Mouse (Mus musculus) small intestine, adult 2 months (tissue): Measurements from ENCODE around the gene Apoc4.

Source experiments
- CTCF ChIP-seq: fragments of 200-500 bp; IDR thresholded peaks from 2 replicates; pipeline ENCODE4 v1.5.1; 2012; ENCODE audit warnings: low read depth, mild to moderate bottlenecking, control low read depth, inconsistent platforms, low read length, moderate library complexity, mixed read lengths; ENCODE audit not compliant: insufficient replicate concordance, insufficient read length; ENCODE audit errors: extremely low read depth
- POLR2A ChIP-seq: fragments of 200-500 bp; IDR thresholded peaks from 2 replicates; pipeline ENCODE4 v1.6.1; 2012; ENCODE audit warnings: low read depth, mild to moderate bottlenecking, control low read depth, inconsistent platforms, low read length, moderate library complexity

- TF ChIP-seq CTCF (no peak), POLR2A (no peak)
Measured at GRCm38 (mm10) chr7:19726541-19726940, 45.3 kb upstream of the Apoc4 start.
